Mouse (Mus musculus) gastrocnemius, postnatal 10 days (tissue): ENCODE results near the gene Adcy7. TPM values are rescaled to one million over a fixed set of nuclear protein-coding genes. Genes with fewer than 3 reads are reported as not detected.

Experiments used
- DNase-seq: peaks from one replicate; pipeline ENCODE4 v3.0.0; 2021; ENCODE audit warnings: mixed read lengths
- total RNA-seq, 2 experiments: library from RNA; stranded (reverse); gene quantifications; 2 replicates each; pipeline ENCODE4 v1.2.3; 2021

Gene Adcy7
- total RNA-seq, 2 experiments from 2014 or later = 12.7 to 17.7 TPM

DNA sequence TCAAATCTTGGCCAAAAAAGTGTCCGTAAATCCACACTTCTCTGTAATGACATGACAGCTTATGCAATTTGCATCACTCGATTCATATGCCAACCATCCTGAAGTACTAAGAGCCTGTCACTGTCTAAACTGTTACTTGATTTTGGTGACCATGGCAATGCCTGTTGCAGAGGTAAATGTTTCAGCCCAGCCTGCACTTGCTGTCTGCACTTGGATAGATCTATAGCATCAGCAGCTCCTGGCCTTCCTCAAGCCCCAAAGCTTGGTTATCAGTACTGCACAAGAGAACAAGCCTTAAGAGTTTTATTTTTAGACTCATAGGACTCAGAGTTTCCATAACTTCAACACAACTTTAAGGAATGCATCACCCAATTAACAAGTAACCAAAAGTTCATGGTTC lies 62.2 kb downstream of the Adcy7 start:
- no peak for DNase-seq

DNA sequence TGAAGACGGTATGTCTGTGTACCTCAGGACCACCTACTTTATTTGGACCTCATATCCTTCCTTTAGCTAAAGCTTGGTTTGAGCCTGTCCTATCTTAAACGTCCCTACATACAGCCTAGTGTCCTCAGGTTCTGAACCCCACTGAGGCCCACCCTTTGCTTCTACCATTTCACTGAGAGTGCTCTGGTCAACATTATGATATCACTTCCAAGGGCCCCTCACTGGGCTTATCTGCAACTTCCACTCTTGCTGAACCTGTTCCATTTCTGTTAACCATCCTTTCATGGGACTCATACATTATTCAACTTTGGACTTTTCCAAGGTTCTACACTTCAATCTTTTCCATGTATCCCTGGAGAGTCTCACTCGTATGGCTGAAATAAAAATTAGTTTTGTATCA lies 62.8 kb downstream of the Adcy7 start:
- no peak for DNase-seq

DNA sequence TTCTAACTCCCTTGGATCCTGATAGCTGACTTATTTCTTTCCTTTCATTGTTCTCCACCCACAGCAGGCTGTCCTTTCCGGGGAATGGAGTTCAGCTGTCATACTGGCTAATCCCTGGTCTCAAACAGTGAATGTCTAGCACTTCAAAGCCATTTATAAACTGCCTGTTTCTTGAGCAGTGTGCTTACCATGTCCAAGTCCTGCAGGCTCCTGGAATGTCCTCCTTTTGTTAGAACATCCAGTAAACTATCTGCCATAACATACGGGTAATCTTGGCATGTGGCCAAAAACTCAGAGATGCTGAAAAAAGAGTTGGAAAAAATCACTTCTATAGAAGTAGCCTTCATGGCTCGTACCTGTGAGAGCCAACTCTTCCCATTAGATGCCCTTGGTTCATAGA lies 67.0 kb downstream of the Adcy7 start:
- no peak for DNase-seq

DNA sequence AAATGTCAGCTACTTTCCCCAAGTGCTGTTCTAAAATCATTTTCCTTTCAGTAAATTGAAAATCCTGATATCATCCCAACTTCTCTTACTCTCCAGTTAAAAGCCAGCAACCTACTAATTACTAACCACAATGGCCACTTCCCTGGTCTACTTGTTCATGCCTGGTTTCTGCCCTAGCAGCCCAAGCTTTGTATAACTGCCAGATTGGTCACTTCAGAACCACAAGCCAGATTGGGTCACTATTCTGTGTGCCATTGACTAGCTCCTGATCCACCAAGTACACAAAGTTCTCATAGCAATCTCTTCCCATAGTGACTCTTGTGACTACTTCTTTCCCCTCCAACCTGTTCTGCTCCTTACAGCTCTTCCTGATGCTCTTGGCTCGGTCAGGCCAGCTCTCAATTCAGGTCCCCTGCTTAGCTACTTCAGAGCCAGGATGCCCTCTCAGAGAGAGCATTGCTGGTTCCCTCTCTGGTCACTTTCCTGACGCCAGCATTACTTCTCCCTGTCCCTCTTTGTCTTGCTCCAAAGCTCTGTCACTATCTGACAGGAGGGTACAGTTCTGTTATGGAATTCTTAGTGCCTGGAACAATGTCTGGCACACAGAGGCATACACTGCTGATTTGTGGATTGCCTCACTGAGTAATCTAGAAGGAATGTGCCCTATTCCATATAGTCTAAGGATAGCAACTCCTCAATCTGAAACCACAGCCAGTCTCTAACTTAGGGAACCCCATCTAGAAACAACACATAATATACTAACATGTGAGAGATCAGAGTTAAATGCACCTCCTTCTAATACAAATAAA lies 67.9 kb downstream of the Adcy7 start:
- DNase-seq = no peak

DNA sequence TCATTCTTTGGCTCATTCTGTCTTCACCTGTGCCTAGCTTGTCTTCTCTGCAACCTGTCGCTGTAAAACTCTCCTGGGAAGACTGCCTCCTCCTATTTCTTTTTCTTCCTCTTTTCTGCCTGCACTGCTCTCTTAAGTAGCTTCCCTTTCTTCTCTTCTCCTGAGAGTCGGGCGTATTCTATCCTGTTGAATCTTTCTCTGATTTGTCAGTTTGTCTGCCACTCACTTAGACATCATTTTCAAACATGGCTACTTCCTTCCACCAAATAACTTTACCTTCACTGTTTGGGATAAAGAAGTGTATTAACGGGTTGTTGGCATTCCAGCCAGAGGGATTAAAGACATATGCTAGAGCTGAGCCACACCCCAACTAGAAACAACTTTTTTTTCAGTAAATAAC lies 69.8 kb downstream of the Adcy7 start:
- no peak for DNase-seq

DNA sequence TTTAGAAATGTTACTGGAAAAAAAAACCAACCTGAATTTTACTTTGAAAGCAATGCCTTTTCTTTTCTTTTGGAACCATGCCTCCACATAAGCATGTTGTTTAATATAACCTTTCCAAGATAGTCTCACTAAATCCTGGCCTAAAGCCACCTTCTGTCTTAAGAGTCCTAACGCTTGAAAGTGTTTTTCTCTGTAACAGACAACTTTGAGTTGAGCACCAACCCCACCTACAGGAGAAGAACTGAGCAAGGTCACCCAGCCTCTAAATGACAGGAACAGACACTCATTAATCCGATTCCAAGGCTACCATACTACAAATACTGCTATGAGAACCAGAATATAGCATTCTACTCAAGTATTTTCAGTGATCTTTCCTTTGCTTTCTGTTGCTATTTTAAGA lies 76.8 kb downstream of the Adcy7 start:
- no peak for DNase-seq

DNA sequence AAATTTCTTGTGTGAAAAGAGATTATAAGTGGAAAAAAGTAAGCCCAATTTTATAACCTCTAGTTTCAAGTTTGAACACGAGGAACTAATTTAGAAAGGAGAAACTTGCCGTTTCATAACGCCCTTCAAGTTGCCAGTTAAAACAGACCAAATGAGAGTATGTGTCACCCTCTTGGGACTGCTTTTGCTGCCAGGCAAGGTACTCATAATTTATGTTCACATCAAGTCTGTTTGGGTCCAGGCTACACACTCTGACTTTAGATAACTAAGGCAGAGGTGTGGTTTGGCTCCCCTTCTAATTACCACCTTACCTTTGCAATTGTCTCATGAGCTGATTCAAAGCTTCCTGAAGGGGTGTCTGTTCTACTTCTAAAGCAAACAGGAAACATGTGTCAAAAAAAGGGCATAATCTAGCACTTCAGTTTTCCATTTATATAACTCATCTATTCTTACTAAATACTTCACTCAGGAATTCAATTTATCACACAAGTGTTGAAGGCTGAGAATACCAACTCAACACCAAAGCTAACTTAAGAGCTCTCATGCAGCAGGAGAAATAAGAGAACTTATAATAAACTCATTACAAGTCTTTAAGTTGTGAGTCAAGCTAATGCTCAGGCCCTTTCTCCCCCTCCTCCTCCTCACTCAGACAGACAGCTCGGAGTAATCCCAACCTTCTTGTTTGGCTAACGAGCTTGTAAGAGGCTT lies 85.2 kb downstream of the Adcy7 start:
- no peak for DNase-seq

DNA sequence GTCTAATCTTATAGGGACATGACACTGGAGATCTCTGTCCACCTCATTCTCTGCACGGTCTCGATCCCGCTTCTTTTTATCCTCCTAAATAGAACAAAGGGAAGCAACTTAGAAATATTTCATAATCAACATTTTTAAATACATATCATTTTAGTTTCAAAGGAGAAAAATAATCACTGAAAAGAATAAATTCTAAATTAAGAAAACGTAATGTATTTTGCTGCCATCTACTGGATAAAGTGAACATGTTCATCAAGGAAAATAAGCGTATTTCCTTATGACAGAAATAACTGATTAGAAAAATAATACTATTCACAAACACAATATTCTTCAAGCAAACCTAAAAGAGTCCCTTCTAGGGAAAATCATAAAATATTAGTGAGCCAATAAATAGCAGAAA lies 85.7 kb downstream of the Adcy7 start:
- DNase-seq = no peak

DNA sequence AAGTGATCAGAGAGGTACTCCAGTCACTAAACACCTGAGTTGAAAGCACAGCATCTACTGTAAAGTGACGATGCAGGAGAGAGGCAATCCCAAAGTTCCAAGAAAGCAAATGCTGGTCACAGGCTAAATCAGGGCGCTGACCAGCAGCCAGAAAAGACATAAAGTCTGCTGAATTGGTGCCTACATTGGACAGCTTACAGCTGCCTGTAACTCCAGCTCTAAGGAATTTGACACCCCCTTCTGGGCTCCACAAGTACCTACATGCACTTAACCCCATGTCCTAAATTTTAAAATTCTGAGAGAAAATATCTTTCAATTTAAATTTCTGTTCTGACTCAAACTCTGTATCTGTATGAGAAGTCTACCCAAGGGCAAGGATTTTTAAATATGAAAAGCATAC lies 87.8 kb downstream of the Adcy7 start:
- peak; percentile 15 for DNase-seq

DNA sequence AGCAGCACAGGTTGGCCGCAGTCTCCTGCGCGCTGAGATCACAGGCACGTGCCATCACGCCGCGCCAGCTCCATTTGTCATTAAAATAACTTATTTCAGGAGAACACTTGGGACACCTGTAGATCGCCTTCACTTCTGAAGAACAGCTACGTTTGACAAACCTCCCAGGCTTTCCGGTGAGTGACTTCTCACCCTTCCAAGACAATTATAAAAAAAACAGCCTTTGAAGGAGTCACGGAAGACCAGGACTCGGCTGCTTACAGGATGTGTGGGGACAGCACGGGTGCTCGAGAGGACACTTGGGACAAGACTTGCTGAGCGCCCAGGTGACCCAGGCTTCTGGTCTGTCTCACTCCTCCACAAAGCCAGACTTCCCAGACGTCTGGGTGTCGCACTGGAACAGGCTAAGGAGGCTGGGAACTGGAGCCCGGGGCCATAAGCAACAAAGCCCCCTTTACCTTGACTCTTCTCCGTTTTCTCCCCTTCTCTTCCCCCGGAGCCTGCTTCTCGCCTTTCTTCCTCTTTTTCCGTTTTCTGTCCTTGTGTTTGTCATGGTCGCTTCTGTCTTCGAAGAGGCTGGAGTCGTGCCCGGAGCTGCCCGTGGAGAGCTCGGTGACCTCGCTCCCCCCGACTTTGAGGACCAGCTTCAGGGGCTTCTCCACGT lies 89.0 kb downstream of the Adcy7 start:
- no peak for DNase-seq

DNA sequence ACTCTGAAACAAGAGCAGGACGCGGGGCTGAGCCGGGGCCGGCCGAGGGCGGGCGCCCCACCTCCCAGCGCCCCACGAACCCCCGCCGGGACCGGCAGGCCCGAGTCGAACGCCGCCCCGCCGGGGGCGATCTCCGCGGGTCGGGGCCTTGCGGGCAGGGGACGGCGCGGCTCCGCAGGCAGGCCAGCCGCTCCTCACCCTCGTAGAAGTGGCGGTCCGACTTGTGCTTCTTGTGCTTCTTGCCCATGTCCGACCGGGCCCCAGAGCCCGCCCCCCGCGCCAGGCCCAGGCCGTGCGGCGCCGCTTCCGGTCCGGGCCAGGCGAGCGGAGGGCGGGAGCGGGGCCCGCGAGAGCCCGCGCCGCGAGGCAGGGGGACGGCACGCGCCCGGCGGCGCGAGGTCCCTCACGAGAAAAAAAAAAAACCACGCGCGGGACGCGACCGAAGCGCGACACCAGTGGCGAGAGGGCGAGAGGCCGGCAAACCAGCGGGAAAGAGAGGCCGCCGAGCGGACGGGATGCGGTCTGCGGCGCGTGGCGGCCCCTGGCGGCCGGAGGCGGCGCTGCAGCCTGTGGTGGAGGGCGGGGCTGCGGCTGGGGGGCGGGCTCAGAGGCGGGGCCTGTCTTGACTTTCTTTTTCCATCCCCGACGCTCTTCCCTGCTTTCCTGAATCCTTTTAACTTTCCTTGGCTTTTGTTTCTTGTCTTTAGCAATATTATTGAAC lies 89.7 kb downstream of the Adcy7 start, which contains the start of gene Brd7:
TSS of gene Brd7 (minus strand) at position 487 of the 721 bp plus-strand sequence.
- peak; percentile 90 for DNase-seq

DNA sequence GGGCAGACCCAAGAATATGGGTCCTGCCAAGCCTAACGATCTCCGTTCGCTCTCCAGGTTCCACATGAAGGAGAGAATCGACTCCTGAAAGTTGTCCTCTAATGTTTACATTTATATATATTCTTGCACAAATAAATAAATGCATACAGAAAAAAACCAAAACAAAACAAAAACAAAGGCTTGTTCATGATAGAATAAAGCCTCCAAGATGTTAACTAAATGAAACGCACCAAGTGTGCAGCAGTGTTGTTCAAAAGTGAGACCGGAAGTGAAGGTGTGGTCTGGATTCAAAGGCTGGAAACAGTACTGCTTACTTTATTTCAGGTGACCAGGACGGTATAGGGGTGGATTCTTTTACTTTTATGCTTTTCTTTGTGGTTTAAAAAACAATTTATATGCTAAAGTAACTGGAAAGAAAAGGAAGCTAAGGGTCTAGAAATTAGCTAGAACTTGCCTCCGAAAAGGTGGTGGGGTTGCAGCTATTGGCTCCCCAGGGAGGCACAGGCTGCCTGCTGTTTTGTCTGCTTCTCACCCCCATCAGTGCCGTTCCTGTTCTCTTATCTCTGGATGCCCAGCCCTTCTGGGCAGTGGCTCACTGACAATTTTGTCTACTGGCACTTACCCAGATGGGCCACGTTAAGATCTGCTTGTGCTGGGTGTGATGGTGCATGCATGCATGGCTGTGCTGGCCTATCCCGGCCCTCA lies 90.4 kb downstream of the Adcy7 start:
- DNase-seq = no peak

DNA sequence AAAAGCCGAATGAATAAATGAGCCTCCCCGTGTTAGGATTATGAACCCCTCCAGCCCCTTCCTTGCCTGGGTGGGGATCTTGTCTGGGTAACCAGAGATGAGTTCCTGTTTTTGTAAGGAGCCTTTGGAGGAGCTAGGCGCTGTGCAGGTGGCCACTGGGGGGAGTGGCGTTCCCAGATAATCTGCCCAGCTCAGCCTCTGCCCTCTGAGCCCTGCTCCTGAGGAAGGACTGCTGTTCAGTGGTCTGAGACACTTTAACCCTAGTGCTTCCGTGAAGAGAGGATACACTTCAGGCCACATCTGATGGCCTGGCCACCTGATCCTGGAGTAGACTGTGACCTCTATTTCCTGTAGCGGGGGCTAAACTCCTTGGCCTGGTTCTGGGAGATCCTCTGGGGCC lies 97.0 kb downstream of the Adcy7 start:
- no peak for DNase-seq

DNA sequence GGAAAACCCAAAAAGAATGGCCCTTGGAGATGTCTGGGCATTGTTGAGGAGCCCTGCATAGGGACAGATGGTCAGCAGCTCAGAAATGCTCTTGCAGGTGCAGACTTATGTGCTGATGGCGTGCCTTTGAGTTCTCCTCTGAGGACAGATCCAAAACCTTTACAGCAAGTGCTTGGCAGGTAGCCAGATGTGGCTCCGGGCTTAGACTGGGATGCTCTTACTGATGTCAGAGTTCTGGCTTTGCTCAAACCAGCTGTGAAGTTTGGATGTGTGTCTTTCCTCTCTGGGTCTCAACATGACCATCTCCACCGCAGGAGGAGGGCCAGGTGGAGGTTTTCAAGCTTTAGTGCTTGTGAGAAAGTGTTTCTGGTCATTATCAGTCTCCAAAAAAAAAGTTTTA lies 97.6 kb downstream of the Adcy7 start:
- no peak for DNase-seq

DNA sequence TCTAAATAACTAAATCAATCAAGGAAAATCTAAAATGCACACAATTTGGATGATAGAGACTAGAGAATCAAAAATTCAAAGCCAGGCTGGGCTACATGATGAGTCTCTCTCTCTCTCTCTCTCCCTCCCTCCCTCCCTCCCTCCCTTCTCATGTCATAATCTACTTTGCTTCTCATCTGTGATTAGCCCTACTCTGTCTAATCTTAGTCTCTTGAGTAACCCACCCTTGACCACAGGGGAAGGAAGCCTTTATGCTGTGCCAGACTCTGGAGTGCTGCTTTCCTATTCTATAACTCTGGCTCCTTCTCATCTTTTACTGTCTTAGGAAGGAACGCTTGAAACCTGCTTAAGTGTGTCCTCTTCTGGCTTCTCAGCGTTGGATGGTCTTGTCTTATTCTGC lies 99.3 kb downstream of the Adcy7 start:
- no peak for DNase-seq

DNA sequence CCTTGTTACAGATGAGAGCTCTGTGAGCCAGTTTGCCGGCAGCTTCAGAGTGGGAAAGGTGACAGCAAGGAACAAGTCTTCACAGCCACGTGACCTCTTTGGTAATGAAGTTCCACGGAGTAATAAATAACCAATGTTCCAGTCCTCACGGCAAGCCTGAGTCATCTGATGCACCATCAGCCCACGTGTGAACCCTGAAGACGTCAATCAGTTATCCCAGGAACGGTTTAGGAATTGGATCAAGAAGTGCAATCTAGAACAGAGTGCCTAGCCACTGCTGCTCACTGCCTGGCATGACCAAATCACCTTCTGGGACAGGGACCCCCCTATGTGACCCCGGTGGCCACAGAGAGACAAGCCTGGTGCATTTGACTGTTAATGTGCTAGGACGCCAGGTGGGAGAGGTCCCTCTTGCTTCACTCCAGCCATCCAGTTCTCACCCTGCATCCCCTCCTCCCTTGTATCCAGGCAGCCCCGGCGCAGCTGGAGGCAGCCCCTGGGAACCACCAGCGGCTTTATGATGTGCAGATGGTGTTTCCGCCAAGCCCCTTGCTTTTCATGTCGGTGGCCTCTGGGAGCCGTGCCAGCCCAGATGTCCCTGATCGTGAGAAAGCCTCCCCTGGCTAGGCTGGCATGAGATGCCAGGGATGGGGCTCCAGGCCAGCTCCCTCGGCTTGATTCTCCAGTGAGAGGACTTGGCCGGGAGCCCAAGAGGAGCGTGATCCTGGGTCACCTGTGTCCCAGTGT lies 104.8 kb downstream of the Adcy7 start:
- peak; percentile 42 for DNase-seq

Other genes with a start within 250 kb of the Adcy7 start
- 10 to 100 TPM; 32.8 to 33.1 TPM for gene Cnep1r1, start 153.6 kb upstream of the Adcy7 start, total RNA-seq
- 10 to 100 TPM; 23.3 to 25.6 TPM for gene Heatr3, start 134.5 kb upstream of the Adcy7 start, total RNA-seq
- 10 to 100 TPM; 12.4 to 17.2 TPM for gene Tent4b, start 73.2 kb upstream of the Adcy7 start, total RNA-seq
- 10 to 100 TPM; 61.2 to 73.3 TPM for gene Brd7, start 89.8 kb downstream of the Adcy7 start, total RNA-seq
- 1 to 10 TPM; 6.5 to 8.2 TPM for gene Nkd1, start 249.0 kb downstream of the Adcy7 start, total RNA-seq